Comparison of ENCODE assay signal across 8 mouse cellular contexts in the genomic region with DNA sequence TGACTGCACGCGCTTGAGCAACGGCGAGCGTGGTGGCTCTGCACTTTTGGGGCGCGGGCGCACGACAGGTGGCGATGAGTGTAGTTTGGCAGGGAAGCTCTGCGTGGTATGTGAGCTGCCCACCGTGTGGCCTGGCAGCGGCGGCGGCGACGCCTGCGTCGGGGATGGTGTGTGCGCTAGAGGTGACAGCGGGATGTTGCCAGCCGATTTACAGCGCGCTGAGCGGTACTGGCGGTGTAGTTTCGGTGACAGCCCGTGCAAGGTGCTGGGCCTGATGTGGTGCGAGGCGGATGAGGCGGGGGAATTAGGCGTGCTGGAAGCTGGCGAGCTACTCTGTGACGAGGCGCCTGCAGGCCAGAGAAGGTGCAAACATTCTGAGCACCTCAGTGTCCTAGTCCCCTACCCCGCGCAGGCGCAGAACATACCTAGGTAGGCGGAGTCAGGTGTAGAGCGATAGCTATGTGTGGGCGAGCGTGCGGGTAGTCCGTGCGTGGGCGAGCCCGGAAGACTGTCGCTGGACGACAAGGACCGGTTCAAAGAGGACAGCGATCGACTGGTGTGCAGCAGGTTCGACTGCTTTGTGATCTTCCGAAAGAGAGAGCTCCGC. TPM values are rescaled to one million over a fixed set of nuclear protein-coding genes. Genes with fewer than 3 reads are reported as not detected.
DNase-seq lines count a peak whose midpoint lies in the region; ATAC-seq and TF ChIP-seq lines count a peak whose summit lies in the region.

No protein-coding gene starts in this region.

- peak; percentile 55; the same call in 1 of the 2 replicates for ATAC-seq in heart, embryonic 14.5 days (ENCODE audit: insufficient number of reproducible peaks, insufficient read depth, low FRiP score, low read depth)
- peak; percentile 57 for ATAC-seq in kidney, embryonic 16.5 days (ENCODE audit: low FRiP score, low TSS enrichment)
- peak; percentile 39; the same call in 1 of the 2 replicates for ATAC-seq in lung, embryonic 14.5 days (ENCODE audit: insufficient read depth)
- no peak for ATAC-seq in neural tube, embryonic 15.5 days (ENCODE audit: low FRiP score)

- H3K9ac ChIP-seq in heart, embryonic 14.5 days (ENCODE audit: low read length), result peak overlapping the region; percentile 52
- H3K9ac ChIP-seq in kidney, embryonic 16.5 days (replicated peaks; ENCODE audit: low read length), result peak overlapping the region; percentile 52
- H3K9ac ChIP-seq in lung, embryonic 14.5 days, result peak overlapping the region; percentile 39
- H3K9ac ChIP-seq in neural tube, embryonic 15.5 days (replicated peaks), result no peak overlapping the region

- no peak for TF ChIP-seq CTCF in lung, embryonic 14.5 days (IDR thresholded peaks at IDR 0.05; ENCODE audit: low read depth)

- H3K27me3 ChIP-seq in heart, embryonic 14.5 days (ENCODE audit: control insufficient read depth, insufficient read depth, low read length), result peaks cover 71% of the 10 kb centered on the region
- H3K27me3 ChIP-seq in kidney, embryonic 16.5 days (ENCODE audit: insufficient read depth, low read length), result peaks cover 40% of the 10 kb centered on the region
- peaks cover 42% of the 10 kb centered on the region for H3K27me3 ChIP-seq in lung, embryonic 14.5 days (ENCODE audit: insufficient read depth, low read length)
- H3K27me3 ChIP-seq in neural tube, embryonic 15.5 days (replicated peaks), result peaks cover 46% of the 10 kb centered on the region

- H3K36me3 ChIP-seq in heart, embryonic 14.5 days (ENCODE audit: control insufficient read depth, insufficient read depth, low read length), result no peaks in the 10 kb centered on the region
- H3K36me3 ChIP-seq in kidney, embryonic 16.5 days (ENCODE audit: insufficient read depth, low read length), result no peaks in the 10 kb centered on the region
- H3K36me3 ChIP-seq in lung, embryonic 14.5 days (ENCODE audit: insufficient read depth), result no peaks in the 10 kb centered on the region
- peaks cover 81% of the 10 kb centered on the region for H3K36me3 ChIP-seq in neural tube, embryonic 15.5 days

- WGBS in heart, embryonic 14.5 days, result 2% methylated on average over 55 of the region's 55 CpGs
- WGBS in kidney, embryonic 16.5 days, result under 1% methylated on average over 55 of the region's 55 CpGs
- 1% methylated on average over 55 of the region's 55 CpGs for WGBS in lung, embryonic 14.5 days
- WGBS in neural tube, embryonic 15.5 days, result 4% methylated on average over 51 of the region's 55 CpGs

- peak overlapping the region; percentile 87 for H3K4me2 ChIP-seq in heart, embryonic 14.5 days (ENCODE audit: low read length)
- H3K4me2 ChIP-seq in kidney, embryonic 16.5 days (replicated peaks; ENCODE audit: low read depth, low read length), result peak overlapping the region; percentile 80
- peak overlapping the region; percentile 74 for H3K4me2 ChIP-seq in lung, embryonic 14.5 days
- H3K4me2 ChIP-seq in neural tube, embryonic 15.5 days, result peak overlapping the region; percentile 51

- H3K9me3 ChIP-seq in heart, embryonic 14.5 days (ENCODE audit: control insufficient read depth, low read length), result peaks cover 5% of the 10 kb centered on the region
- H3K9me3 ChIP-seq in kidney, embryonic 16.5 days (ENCODE audit: low read length), result 0 out of 2 replicates have a peak, but pooled peaks cover 2% of the 10 kb centered on the region
- H3K9me3 ChIP-seq in lung, embryonic 14.5 days (ENCODE audit: low read depth, low read length), result 0 out of 2 replicates have a peak, but pooled peaks cover 5% of the 10 kb centered on the region
- no peaks in the 10 kb centered on the region for H3K9me3 ChIP-seq in neural tube, embryonic 15.5 days (replicated peaks)

- peaks cover 3 to 11% of the 10 kb centered on the region in 2 experiments; a peak in 2 of 4 replicates for H3K4me1 ChIP-seq in heart, embryonic 14.5 days (ENCODE audit: control insufficient read depth in 2 of 2, insufficient read depth in 2 of 2, low read length in 2 of 2)
- H3K4me1 ChIP-seq in kidney, embryonic 16.5 days (ENCODE audit: insufficient read depth, low read length), result peaks cover 11% of the 10 kb centered on the region
- H3K4me1 ChIP-seq in lung, embryonic 14.5 days (ENCODE audit: insufficient read depth), result 0 out of 2 replicates have a peak, but pooled peaks cover 6% of the 10 kb centered on the region
- peaks cover 18% of the 10 kb centered on the region for H3K4me1 ChIP-seq in neural tube, embryonic 15.5 days

- DNase-seq in B cell, adult 2 months, result peak; percentile 89
- DNase-seq in adrenal gland, adult 18-20 months (ENCODE audit: low spot score in 2 of 2), result peak; percentile 62 to 67
- peak; percentile 55 for DNase-seq in embryo, embryonic 9.5 days (ENCODE audit: extremely low spot score)
- peak; percentile 78 for DNase-seq in lung, embryonic 14.5 days
- peak; percentile 83 for DNase-seq in thymus, postnatal 0 days (ENCODE audit: low spot score)

- H3K4me3 ChIP-seq in heart, embryonic 14.5 days (ENCODE audit: control insufficient read depth in 1 of 2, insufficient read depth in 1 of 2, low read depth in 1 of 2, low read length in 2 of 2), result peak overlapping the region; percentile 45 to 49
- H3K4me3 ChIP-seq in kidney, embryonic 16.5 days (ENCODE audit: low read length), result peak overlapping the region; percentile 48
- peak overlapping the region; percentile 42 for H3K4me3 ChIP-seq in lung, embryonic 14.5 days (ENCODE audit: low read depth, low read length)
- H3K4me3 ChIP-seq in neural tube, embryonic 15.5 days (replicated peaks), result peak overlapping the region; percentile 24

- H3K27ac ChIP-seq in heart, embryonic 14.5 days (replicated peaks in 1 of 2; ENCODE audit: control insufficient read depth in 1 of 2, insufficient read depth in 1 of 2, low read depth in 2 of 2, low read length in 2 of 2), result no peak overlapping the region
- H3K27ac ChIP-seq in kidney, embryonic 16.5 days (ENCODE audit: low read length), result no peak overlapping the region
- no peak overlapping the region for H3K27ac ChIP-seq in lung, embryonic 14.5 days (ENCODE audit: low read depth)
- no peak overlapping the region for H3K27ac ChIP-seq in neural tube, embryonic 15.5 days (replicated peaks)

RNA-seq across cellular contexts. Expression of a gene that starts 4.6 kb away (rescaled TPM):
- total RNA-seq in adrenal gland, adult 18-20 months (2021), result 10 to 100 TPM; 11.2 to 12.5 TPM
- 4.5 and 5.5 TPM in 2 replicates for polyA plus RNA-seq in heart, embryonic 14.5 days (2014; fragmentation: Nextera tagmentation; extraction: Ambion mirVana)
- 10.2 and 10.6 TPM in 2 replicates for polyA plus RNA-seq in kidney, embryonic 16.5 days (2015; fragmentation: Nextera tagmentation; extraction: Ambion mirVana)
- polyA plus RNA-seq in lung, embryonic 14.5 days (2014; fragmentation: Nextera tagmentation; extraction: Ambion mirVana), result 12.0 and 15.3 TPM in 2 replicates
- 5.2 and 7.3 TPM in 2 replicates for polyA plus RNA-seq in neural tube, embryonic 15.5 days (2015; fragmentation: Nextera tagmentation; extraction: Ambion mirVana)
- polyA plus RNA-seq in thymus, postnatal 0 days (2015; fragmentation: Nextera tagmentation; extraction: Ambion mirVana), result 12.8 and 12.9 TPM in 2 replicates

RNA-seq across cellular contexts. Expression of a gene that starts 11.3 kb away (rescaled TPM):
- not detected for total RNA-seq in adrenal gland, adult 18-20 months (2021)
- 1.8 and 2.5 TPM in 2 replicates for polyA plus RNA-seq in heart, embryonic 14.5 days (2014; fragmentation: Nextera tagmentation; extraction: Ambion mirVana)
- 2.4 and 2.8 TPM in 2 replicates for polyA plus RNA-seq in kidney, embryonic 16.5 days (2015; fragmentation: Nextera tagmentation; extraction: Ambion mirVana)
- 1.8 and 1.9 TPM in 2 replicates for polyA plus RNA-seq in lung, embryonic 14.5 days (2014; fragmentation: Nextera tagmentation; extraction: Ambion mirVana)
- polyA plus RNA-seq in neural tube, embryonic 15.5 days (2015; fragmentation: Nextera tagmentation; extraction: Ambion mirVana), result 0.49 and 1.1 TPM in 2 replicates
- 0.37 and 0.43 TPM in 2 replicates for polyA plus RNA-seq in thymus, postnatal 0 days (2015; fragmentation: Nextera tagmentation; extraction: Ambion mirVana)

RNA-seq across cellular contexts. Expression of a gene that starts 19.3 kb away (rescaled TPM):
- total RNA-seq in adrenal gland, adult 18-20 months (2021), result 10 to 100 TPM; 52.4 to 56.5 TPM
- polyA plus RNA-seq in heart, embryonic 14.5 days (2014; fragmentation: Nextera tagmentation; extraction: Ambion mirVana), result 34.0 and 38.6 TPM in 2 replicates
- 61.2 and 70.4 TPM in 2 replicates for polyA plus RNA-seq in kidney, embryonic 16.5 days (2015; fragmentation: Nextera tagmentation; extraction: Ambion mirVana)
- 28.1 and 30.4 TPM in 2 replicates for polyA plus RNA-seq in lung, embryonic 14.5 days (2014; fragmentation: Nextera tagmentation; extraction: Ambion mirVana)
- 39.8 and 41.3 TPM in 2 replicates for polyA plus RNA-seq in neural tube, embryonic 15.5 days (2015; fragmentation: Nextera tagmentation; extraction: Ambion mirVana)
- polyA plus RNA-seq in thymus, postnatal 0 days (2015; fragmentation: Nextera tagmentation; extraction: Ambion mirVana), result 27.1 and 29.1 TPM in 2 replicates

RNA-seq across cellular contexts. Expression of a gene that starts 24.2 kb away (rescaled TPM):
- 1 to 10 TPM; 2.1 to 3.1 TPM for total RNA-seq in adrenal gland, adult 18-20 months (2021)
- 0.08 and 0.23 TPM in 2 replicates for polyA plus RNA-seq in heart, embryonic 14.5 days (2014; fragmentation: Nextera tagmentation; extraction: Ambion mirVana)
- 0.34 and 0.54 TPM in 2 replicates for polyA plus RNA-seq in kidney, embryonic 16.5 days (2015; fragmentation: Nextera tagmentation; extraction: Ambion mirVana)
- 0.30 and 0.39 TPM in 2 replicates for polyA plus RNA-seq in lung, embryonic 14.5 days (2014; fragmentation: Nextera tagmentation; extraction: Ambion mirVana)
- polyA plus RNA-seq in neural tube, embryonic 15.5 days (2015; fragmentation: Nextera tagmentation; extraction: Ambion mirVana), result 60.7 and 74.7 TPM in 2 replicates
- 0.08 and 0.22 TPM in 2 replicates for polyA plus RNA-seq in thymus, postnatal 0 days (2015; fragmentation: Nextera tagmentation; extraction: Ambion mirVana)

RNA-seq across cellular contexts. Expression of a gene that starts 33.8 kb away (rescaled TPM):
- total RNA-seq in adrenal gland, adult 18-20 months (2021), result under 1 TPM in 1 of 2 experiments, not detected in 1; 0.16 TPM
- polyA plus RNA-seq in heart, embryonic 14.5 days (2014; fragmentation: Nextera tagmentation; extraction: Ambion mirVana), result 0.12 TPM in 1 of 2 replicates, not detected in the other
- polyA plus RNA-seq in kidney, embryonic 16.5 days (2015; fragmentation: Nextera tagmentation; extraction: Ambion mirVana), result 0.19 and 0.30 TPM in 2 replicates
- polyA plus RNA-seq in lung, embryonic 14.5 days (2014; fragmentation: Nextera tagmentation; extraction: Ambion mirVana), result not detected in 2 replicates
- polyA plus RNA-seq in neural tube, embryonic 15.5 days (2015; fragmentation: Nextera tagmentation; extraction: Ambion mirVana), result 3.0 and 3.8 TPM in 2 replicates
- polyA plus RNA-seq in thymus, postnatal 0 days (2015; fragmentation: Nextera tagmentation; extraction: Ambion mirVana), result 0.10 and 0.23 TPM in 2 replicates
